Mouse (Mus musculus): ENCODE measurements at regions not wholly inside any gene's neighbourhood (a gene's known extent, or its start where the extent isn't known, plus 50 kb on each side); places are given as distances from the start of the nearest gene placed in this dataset.
"Not testable (repeated sequence)": the region's sequence is repeated elsewhere in the genome, so short reads cannot be mapped to it uniquely, and the experiment has no call there.

DNA sequence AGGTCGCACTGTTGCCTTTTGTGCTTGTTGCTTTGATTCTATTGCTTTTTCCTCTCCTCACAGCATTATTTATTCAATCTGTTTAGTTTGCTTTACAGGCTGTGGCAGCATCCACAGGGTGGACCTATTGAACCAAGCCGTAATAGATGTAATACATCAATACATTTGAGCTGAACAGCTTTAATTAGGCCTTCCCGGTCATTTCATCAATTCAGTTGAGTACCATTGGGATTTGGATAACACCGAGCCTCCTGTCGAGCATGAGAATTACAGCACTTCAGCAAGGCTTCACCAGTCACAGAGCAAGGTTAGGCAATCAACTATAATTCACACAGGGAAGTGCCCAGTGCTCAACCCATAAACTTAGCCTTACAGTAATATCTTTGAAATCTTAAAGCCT is 1701.8 kb downstream of the Olfm4 start:
- peak; percentile 6 for DNase-seq (ENCODE audit: low read depth, low spot score)

DNA sequence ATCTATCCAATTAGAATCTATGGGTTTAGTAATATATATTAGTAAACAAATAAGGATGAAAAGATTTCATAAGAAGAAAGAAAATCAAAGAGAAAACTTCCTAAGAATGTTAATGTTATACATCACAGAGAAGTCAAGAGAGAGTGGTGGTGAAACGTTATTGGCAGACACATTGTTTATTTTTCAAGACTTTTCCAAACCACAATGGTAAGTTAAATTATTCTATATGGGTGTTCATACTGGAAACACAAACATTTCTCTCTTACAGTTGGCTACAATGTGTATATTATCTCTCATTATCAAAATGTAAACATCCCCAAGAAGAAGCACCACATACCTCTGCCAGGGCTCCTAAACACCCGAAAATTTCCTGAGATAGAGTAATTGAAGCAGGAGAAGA is 1708.4 kb downstream of the Olfm4 start:
- DNase-seq (ENCODE audit: low read depth, low spot score), result not testable (repeated sequence)

DNA sequence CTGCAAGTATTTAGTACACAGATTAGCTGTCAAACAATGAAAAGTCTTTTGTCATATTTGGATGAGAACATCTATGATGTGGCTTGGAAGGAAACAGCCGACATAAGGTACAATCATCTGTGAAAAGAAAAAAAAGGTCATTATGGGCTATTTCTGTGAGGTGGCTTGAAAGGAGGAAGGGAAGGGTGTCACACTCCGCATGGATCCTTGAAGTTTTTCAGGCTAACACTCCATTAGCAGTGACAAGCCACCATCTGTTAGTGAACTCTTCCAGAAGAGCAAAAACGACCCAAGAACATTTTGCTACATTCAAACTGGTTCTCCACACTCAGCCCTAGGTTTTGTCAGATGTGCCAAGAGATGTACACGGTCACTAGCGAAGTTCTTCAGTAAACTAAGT is 1732.2 kb downstream of the Olfm4 start:
- DNase-seq (ENCODE audit: low read depth, low spot score), result no peak
